Mouse (Mus musculus): ENCODE measurements around the gene Hnrnph1. TPM values are rescaled to one million over a fixed set of nuclear protein-coding genes. Genes with fewer than 3 reads are reported as not detected.

The Hnrnph1 gene
- polyA plus RNA-seq, 1 experiment from 2014 or later: 241 TPM

GRCm38 (mm10) chr11:50415563-50416241, 38.9 kb downstream of the Hnrnph1 start:
- no peak for ATAC-seq (ENCODE audit: insufficient number of reproducible peaks, insufficient read depth, low FRiP score, low read depth)
- Histone ChIP-seq H3K4me1 (ENCODE audit: control insufficient read depth in 2 of 2, insufficient read depth in 2 of 2, low read length in 2 of 2) (no peaks in the 10 kb centered on the region), H3K9me3 (ENCODE audit: control insufficient read depth, low read length) (no peaks in the 10 kb centered on the region), H3K36me3 (ENCODE audit: control insufficient read depth, insufficient read depth, low read length) (peaks cover 61% of the 10 kb centered on the region), H3K27ac (replicated peaks in 1 of 2; ENCODE audit: control insufficient read depth in 1 of 2, insufficient read depth in 1 of 2, low read depth in 2 of 2, low read length in 2 of 2) (no peak overlapping the region), H3K9ac (ENCODE audit: low read length) (no peak overlapping the region), H3K27me3 (ENCODE audit: control insufficient read depth, insufficient read depth, low read length) (no peaks in the 10 kb centered on the region), H3K4me2 (ENCODE audit: low read length) (no peak overlapping the region), H3K4me3 (ENCODE audit: control insufficient read depth in 1 of 2, insufficient read depth in 1 of 2, low read depth in 1 of 2, low read length in 2 of 2) (no peak overlapping the region)
- 87% methylated on average over 6 of the region's 6 CpGs for WGBS

- Histone ChIP-seq H3K27ac (replicated peaks in 1 of 2; ENCODE audit: control insufficient read depth in 1 of 2, insufficient read depth in 1 of 2, low read depth in 2 of 2, low read length in 2 of 2) (no peak overlapping the region), H3K9ac (ENCODE audit: low read length) (no peak overlapping the region), H3K4me2 (ENCODE audit: low read length) (no peak overlapping the region), H3K4me1 (ENCODE audit: control insufficient read depth in 2 of 2, insufficient read depth in 2 of 2, low read length in 2 of 2) (peaks cover 3 to 6% of the 10 kb centered on the region in 2 experiments; a peak in 3 of 4 replicates), H3K27me3 (ENCODE audit: control insufficient read depth, insufficient read depth, low read length) (no peaks in the 10 kb centered on the region), H3K4me3 (ENCODE audit: control insufficient read depth in 1 of 2, insufficient read depth in 1 of 2, low read depth in 1 of 2, low read length in 2 of 2) (no peak overlapping the region), H3K9me3 (ENCODE audit: control insufficient read depth, low read length) (no peaks in the 10 kb centered on the region), H3K36me3 (ENCODE audit: control insufficient read depth, insufficient read depth, low read length) (peaks cover 58% of the 10 kb centered on the region)
- 27% methylated on average over 2 of the region's 2 CpGs for WGBS
- no peak for ATAC-seq (ENCODE audit: insufficient number of reproducible peaks, insufficient read depth, low FRiP score, low read depth)
Observed at GRCm38 (mm10) chr11:50417856-50418255, 41.1 kb downstream of the Hnrnph1 start.

DNA sequence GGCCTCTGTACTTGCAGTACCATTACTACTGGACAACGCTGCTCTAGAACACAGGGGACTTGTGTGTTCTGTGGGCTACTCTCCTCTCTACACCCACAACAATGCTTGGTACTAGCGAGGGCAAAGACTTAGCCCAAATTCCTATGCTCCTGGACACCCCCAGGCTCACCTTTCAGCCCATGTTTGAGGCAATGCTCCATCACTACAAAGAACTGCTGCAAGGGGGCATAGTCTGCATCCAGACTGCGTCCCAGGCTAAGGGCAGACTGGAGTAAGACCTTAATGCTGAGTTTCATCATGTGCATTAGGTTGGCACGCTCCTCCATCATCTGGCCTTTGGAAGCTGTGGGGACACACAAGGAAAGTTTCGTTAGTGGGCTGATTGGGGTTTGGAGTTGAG, 44.7 kb downstream of the Hnrnph1 start:
- ATAC-seq (ENCODE audit: insufficient number of reproducible peaks, insufficient read depth, low FRiP score, low read depth): no peak
- Histone ChIP-seq H3K4me2 (ENCODE audit: low read length) (peak overlapping the region; percentile 65), H3K9ac (ENCODE audit: low read length) (0 out of 2 replicates have a peak overlapping the region, but pooled peaks have one; percentile 42), H3K27me3 (ENCODE audit: control insufficient read depth, insufficient read depth, low read length) (no peaks in the 10 kb centered on the region), H3K9me3 (ENCODE audit: control insufficient read depth, low read length) (no peaks in the 10 kb centered on the region), H3K4me1 (ENCODE audit: control insufficient read depth in 2 of 2, insufficient read depth in 2 of 2, low read length in 2 of 2) (peaks cover 3 to 8% of the 10 kb centered on the region in 2 experiments; a peak in 3 of 4 replicates), H3K27ac (replicated peaks in 1 of 2; ENCODE audit: control insufficient read depth in 1 of 2, insufficient read depth in 1 of 2, low read depth in 2 of 2, low read length in 2 of 2) (no peak overlapping the region), H3K36me3 (ENCODE audit: control insufficient read depth, insufficient read depth, low read length) (peaks cover 33% of the 10 kb centered on the region), H3K4me3 (ENCODE audit: control insufficient read depth in 1 of 2, insufficient read depth in 1 of 2, low read depth in 1 of 2, low read length in 2 of 2) (peak overlapping the region; percentile 30 to 40)
- WGBS: 54% methylated on average over 5 of the region's 5 CpGs

- WGBS: 23% methylated on average over 22 of the region's 22 CpGs
- Histone ChIP-seq H3K36me3 (ENCODE audit: control insufficient read depth, insufficient read depth, low read length) (peaks cover 26% of the 10 kb centered on the region), H3K4me1 (ENCODE audit: control insufficient read depth in 2 of 2, insufficient read depth in 2 of 2, low read length in 2 of 2) (peaks cover 3 to 8% of the 10 kb centered on the region in 2 experiments; a peak in 3 of 4 replicates), H3K9ac (ENCODE audit: low read length) (0 out of 2 replicates have a peak overlapping the region, but pooled peaks have one; percentile 42), H3K27ac (replicated peaks in 1 of 2; ENCODE audit: control insufficient read depth in 1 of 2, insufficient read depth in 1 of 2, low read depth in 2 of 2, low read length in 2 of 2) (peak overlapping the region; percentile 19 to 32; a peak in 2 of 4 replicates), H3K4me2 (ENCODE audit: low read length) (peak overlapping the region; percentile 65), H3K9me3 (ENCODE audit: control insufficient read depth, low read length) (no peaks in the 10 kb centered on the region), H3K27me3 (ENCODE audit: control insufficient read depth, insufficient read depth, low read length) (no peaks in the 10 kb centered on the region), H3K4me3 (ENCODE audit: control insufficient read depth in 1 of 2, insufficient read depth in 1 of 2, low read depth in 1 of 2, low read length in 2 of 2) (peak overlapping the region; percentile 30 to 40)
- ATAC-seq (ENCODE audit: insufficient number of reproducible peaks, insufficient read depth, low FRiP score, low read depth): peak; percentile 89
Observed at GRCm38 (mm10) chr11:50421934-50422780, 45.4 kb downstream of the Hnrnph1 start.

DNA sequence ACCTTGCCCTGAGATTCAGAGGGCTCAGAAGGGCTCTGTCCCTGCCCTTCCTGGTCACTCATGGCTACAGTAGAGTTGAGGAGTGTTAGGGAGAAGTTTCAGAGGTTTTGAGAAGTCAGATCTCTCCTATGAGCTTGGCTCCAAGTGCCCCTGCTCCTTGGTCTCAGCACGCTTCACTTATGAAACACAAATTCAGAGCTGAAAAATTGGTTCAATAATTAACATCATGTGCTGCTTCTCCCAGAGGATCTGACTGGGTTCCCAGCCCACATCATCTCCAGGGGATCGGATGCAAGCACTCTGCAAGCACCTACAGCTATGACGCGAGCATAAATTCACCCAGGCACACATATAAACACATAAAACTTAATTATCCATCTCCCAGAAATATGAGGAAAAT, 49.3 kb downstream of the Hnrnph1 start:
- Histone ChIP-seq H3K27me3 (ENCODE audit: control insufficient read depth, insufficient read depth, low read length) (no peaks in the 10 kb centered on the region), H3K4me3 (ENCODE audit: control insufficient read depth in 1 of 2, insufficient read depth in 1 of 2, low read depth in 1 of 2, low read length in 2 of 2) (no peak overlapping the region), H3K4me1 (ENCODE audit: control insufficient read depth in 2 of 2, insufficient read depth in 2 of 2, low read length in 2 of 2) (peaks cover 7 to 8% of the 10 kb centered on the region in 2 experiments; a peak in 3 of 4 replicates), H3K9ac (ENCODE audit: low read length) (no peak overlapping the region), H3K9me3 (ENCODE audit: control insufficient read depth, low read length) (no peaks in the 10 kb centered on the region), H3K4me2 (ENCODE audit: low read length) (no peak overlapping the region), H3K36me3 (ENCODE audit: control insufficient read depth, insufficient read depth, low read length) (0 out of 2 replicates have a peak, but pooled peaks cover 4% of the 10 kb centered on the region), H3K27ac (replicated peaks in 1 of 2; ENCODE audit: control insufficient read depth in 1 of 2, insufficient read depth in 1 of 2, low read depth in 2 of 2, low read length in 2 of 2) (no peak overlapping the region)
- ATAC-seq (ENCODE audit: insufficient number of reproducible peaks, insufficient read depth, low FRiP score, low read depth): no peak
- WGBS: 95% methylated on average over 4 of the region's 4 CpGs

- under 1% methylated on average over 90 of the region's 90 CpGs for WGBS
- H3K9ac ChIP-seq (ENCODE audit: low read length): peak within 1 kb of the TSS; percentile 93
- peak; percentile 78 for ATAC-seq (ENCODE audit: insufficient number of reproducible peaks, insufficient read depth, low FRiP score, low read depth)
Observed at GRCm38 (mm10) chr11:50430277-50431133, 53.7 kb downstream of the Hnrnph1 start, which contains the start of gene Rufy1. TSS of gene Rufy1 (minus strand) at chr11:50431125.

More at GRCm38 (mm10) chr11:50430277-50431133, 53.7 kb downstream of the Hnrnph1 start, which contains the start of gene Rufy1:
- Histone ChIP-seq H3K36me3 (ENCODE audit: control insufficient read depth, insufficient read depth, low read length) (no peaks in the 10 kb centered on the region), H3K4me1 (ENCODE audit: control insufficient read depth in 2 of 2, insufficient read depth in 2 of 2, low read length in 2 of 2) (peaks cover 4% of the 10 kb centered on the region in 2 experiments; a peak in 3 of 4 replicates), H3K27me3 (ENCODE audit: control insufficient read depth, insufficient read depth, low read length) (no peaks in the 10 kb centered on the region), H3K4me2 (ENCODE audit: low read length) (peak within 1 kb of the TSS; percentile 80), H3K9me3 (ENCODE audit: control insufficient read depth, low read length) (no peaks in the 10 kb centered on the region), H3K4me3 (ENCODE audit: control insufficient read depth in 1 of 2, insufficient read depth in 1 of 2, low read depth in 1 of 2, low read length in 2 of 2) (peak within 1 kb of the TSS; percentile 81 to 84), H3K27ac (replicated peaks in 1 of 2; ENCODE audit: control insufficient read depth in 1 of 2, insufficient read depth in 1 of 2, low read depth in 2 of 2, low read length in 2 of 2) (peak within 1 kb of the TSS; percentile 91 to 94)
